Mouse (Mus musculus): ENCODE measurements around the gene Nol4l. TPM values are rescaled to one million over a fixed set of nuclear protein-coding genes. Genes with fewer than 3 reads are reported as not detected.

The Nol4l gene
- polyA plus RNA-seq (2015; fragmentation: Nextera tagmentation; extraction: Ambion mirVana), result 11.3 and 11.5 TPM in 2 replicates

DNA sequence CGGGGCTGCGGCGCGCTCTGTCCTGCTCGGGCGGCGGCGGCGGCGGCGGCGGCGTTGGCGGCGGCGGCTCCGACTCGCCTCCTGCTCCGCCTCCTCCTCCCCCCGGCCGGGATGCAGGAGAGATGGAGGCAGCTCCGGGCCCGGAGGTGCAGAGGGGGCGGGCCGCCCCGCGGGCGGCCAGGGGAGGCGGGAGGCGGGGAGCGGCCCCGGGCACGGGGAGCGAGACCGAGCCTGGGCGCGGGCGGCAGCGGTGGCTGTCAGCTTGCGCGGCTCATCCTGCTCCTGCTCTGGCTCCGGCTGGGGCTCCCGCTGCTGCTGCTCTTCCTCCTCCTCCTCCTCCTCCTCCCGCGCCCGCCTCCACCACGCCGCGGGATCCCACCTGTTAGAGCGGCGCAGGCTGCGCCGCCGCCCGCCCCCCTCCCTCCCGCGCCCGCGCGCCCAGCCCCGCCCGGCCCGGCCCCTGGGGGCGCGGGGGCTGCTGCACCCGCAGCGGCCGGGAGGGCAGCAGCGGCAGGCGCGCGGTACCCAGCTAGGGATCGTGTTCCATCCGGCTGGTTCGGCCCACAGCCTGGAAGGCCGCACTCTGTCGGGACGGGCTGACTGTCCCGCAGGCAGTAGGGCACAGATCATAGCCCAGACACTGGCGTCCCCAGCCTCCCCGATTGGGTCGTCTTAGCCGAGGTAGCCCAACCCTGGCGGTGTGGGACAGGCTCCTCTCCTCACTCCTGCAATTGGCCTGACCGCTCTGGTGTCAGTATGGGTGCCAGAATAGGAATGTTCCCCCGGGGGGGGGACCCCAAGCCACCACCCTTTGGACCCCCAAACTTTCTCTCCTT, at the start of gene Nol4l:
Gene Nol4l (minus strand): TSS at position 41 of the 836 bp plus-strand sequence.
- no peaks in the 10 kb centered on the region for H3K36me3 ChIP-seq (ENCODE audit: control insufficient read depth, insufficient read depth, low read length)
- H3K27ac ChIP-seq (ENCODE audit: low read length), result peak within 1 kb of the TSS; percentile 66
- H3K4me3 ChIP-seq (replicated peaks; ENCODE audit: low read length), result peak within 1 kb of the TSS; percentile 75
- ATAC-seq (ENCODE audit: insufficient read depth, low FRiP score), result no peak
- peaks cover 28% of the 10 kb centered on the region for H3K4me1 ChIP-seq (ENCODE audit: control insufficient read depth, insufficient read depth, low read length)
- WGBS, result 4% methylated on average over 42 of the region's 86 CpGs
- H3K9me3 ChIP-seq (replicated peaks; ENCODE audit: control insufficient read depth, low read length), result no peaks in the 10 kb centered on the region
- H3K9ac ChIP-seq (ENCODE audit: low read length), result peak within 1 kb of the TSS; percentile 76
- peak within 1 kb of the TSS; percentile 100 for H3K4me2 ChIP-seq (ENCODE audit: low read depth, low read length)
- H3K27me3 ChIP-seq (ENCODE audit: control insufficient read depth, insufficient read depth, low read length), result peaks cover 12% of the 10 kb centered on the region; the same call in 1 of the 2 replicates

DNA sequence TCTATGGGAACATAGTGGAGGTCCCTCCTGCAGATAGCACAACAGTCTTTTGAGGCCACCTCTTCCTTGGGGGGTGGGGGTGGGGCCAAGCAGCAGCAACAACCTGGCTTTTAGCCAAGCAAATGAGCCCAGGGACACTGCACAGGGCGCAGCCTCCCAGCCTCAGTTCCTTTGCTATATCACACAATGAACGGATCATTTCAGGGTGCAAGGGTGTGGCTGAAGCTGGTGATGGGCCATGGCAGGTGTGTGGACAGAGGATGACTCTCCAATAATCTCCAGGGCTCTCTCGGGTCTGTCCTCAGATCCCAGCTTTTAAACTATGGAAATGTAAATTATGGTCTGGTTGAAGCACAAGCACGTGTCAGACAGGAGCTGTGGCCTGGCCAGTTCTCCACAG, 47.4 kb upstream of the Nol4l start:
- WGBS, result 41% methylated on average over 4 of the region's 4 CpGs
- Histone ChIP-seq H3K4me3 (replicated peaks; ENCODE audit: low read length) (no peak overlapping the region), H3K9ac (ENCODE audit: low read length) (no peak overlapping the region), H3K27me3 (ENCODE audit: control insufficient read depth, insufficient read depth, low read length) (no peaks in the 10 kb centered on the region), H3K36me3 (ENCODE audit: control insufficient read depth, insufficient read depth, low read length) (no peaks in the 10 kb centered on the region), H3K27ac (ENCODE audit: low read length) (no peak overlapping the region), H3K4me1 (ENCODE audit: control insufficient read depth, insufficient read depth, low read length) (no peaks in the 10 kb centered on the region), H3K4me2 (ENCODE audit: low read depth, low read length) (no peak overlapping the region), H3K9me3 (replicated peaks; ENCODE audit: control insufficient read depth, low read length) (no peaks in the 10 kb centered on the region)
- no peak for ATAC-seq (ENCODE audit: insufficient read depth, low FRiP score)

DNA sequence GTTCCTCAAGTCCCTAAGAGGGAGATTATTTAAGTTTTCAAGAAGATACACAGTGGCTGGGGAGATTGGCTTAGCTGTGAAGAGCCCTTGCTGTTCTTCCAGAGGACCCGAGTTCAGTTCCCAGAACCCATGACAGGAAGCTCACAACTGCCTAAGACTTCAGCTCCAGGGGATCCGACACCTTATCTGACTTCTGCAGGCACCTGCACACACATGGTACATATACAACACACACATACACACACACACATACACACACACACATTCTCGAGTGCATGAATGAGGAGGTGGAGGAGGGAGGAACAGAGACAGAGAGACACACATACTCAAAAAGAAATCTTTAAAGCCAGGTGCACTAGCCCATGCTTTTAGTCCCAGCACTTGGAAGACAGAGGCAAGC, 46.4 kb upstream of the Nol4l start:
- WGBS, result 62% methylated on average over 3 of the region's 3 CpGs
- no peaks in the 10 kb centered on the region for H3K36me3 ChIP-seq (ENCODE audit: control insufficient read depth, insufficient read depth, low read length)
- no peak overlapping the region for H3K4me3 ChIP-seq (replicated peaks; ENCODE audit: low read length)
- H3K9ac ChIP-seq (ENCODE audit: low read length), result no peak overlapping the region
- H3K27ac ChIP-seq (ENCODE audit: low read length), result no peak overlapping the region
- no peaks in the 10 kb centered on the region for H3K27me3 ChIP-seq (ENCODE audit: control insufficient read depth, insufficient read depth, low read length)
- H3K4me2 ChIP-seq (ENCODE audit: low read depth, low read length), result no peak overlapping the region
- no peaks in the 10 kb centered on the region for H3K9me3 ChIP-seq (replicated peaks; ENCODE audit: control insufficient read depth, low read length)
- ATAC-seq (ENCODE audit: insufficient read depth, low FRiP score), result no peak
- H3K4me1 ChIP-seq (ENCODE audit: control insufficient read depth, insufficient read depth, low read length), result no peaks in the 10 kb centered on the region

DNA sequence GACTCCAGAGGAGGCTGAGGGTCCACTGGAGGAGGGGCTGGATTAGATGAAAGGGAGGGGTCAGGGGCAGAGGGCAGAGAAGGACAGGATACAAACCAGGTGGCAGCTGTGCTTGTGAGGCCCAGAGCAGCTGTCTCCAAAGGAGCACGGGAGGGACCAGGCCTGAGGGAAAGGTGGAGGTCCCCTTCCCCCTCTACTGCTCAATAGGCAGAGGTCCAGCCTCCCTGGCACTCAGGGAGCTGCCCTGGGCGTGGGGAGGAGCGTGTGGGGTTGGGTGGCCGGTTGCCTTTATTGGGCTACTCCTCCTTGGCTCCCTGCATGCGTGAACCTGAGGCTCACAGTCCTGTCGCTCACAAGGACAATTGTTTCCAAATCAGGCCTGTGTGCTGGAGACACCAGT, 45.8 kb upstream of the Nol4l start:
- no peak overlapping the region for H3K27ac ChIP-seq (ENCODE audit: low read length)
- H3K9me3 ChIP-seq (replicated peaks; ENCODE audit: control insufficient read depth, low read length), result no peaks in the 10 kb centered on the region
- 45% methylated on average over 6 of the region's 6 CpGs for WGBS
- H3K27me3 ChIP-seq (ENCODE audit: control insufficient read depth, insufficient read depth, low read length), result no peaks in the 10 kb centered on the region
- no peaks in the 10 kb centered on the region for H3K36me3 ChIP-seq (ENCODE audit: control insufficient read depth, insufficient read depth, low read length)
- no peaks in the 10 kb centered on the region for H3K4me1 ChIP-seq (ENCODE audit: control insufficient read depth, insufficient read depth, low read length)
- H3K9ac ChIP-seq (ENCODE audit: low read length), result no peak overlapping the region
- ATAC-seq (ENCODE audit: insufficient read depth, low FRiP score), result no peak
- H3K4me2 ChIP-seq (ENCODE audit: low read depth, low read length), result no peak overlapping the region
- no peak overlapping the region for H3K4me3 ChIP-seq (replicated peaks; ENCODE audit: low read length)

DNA sequence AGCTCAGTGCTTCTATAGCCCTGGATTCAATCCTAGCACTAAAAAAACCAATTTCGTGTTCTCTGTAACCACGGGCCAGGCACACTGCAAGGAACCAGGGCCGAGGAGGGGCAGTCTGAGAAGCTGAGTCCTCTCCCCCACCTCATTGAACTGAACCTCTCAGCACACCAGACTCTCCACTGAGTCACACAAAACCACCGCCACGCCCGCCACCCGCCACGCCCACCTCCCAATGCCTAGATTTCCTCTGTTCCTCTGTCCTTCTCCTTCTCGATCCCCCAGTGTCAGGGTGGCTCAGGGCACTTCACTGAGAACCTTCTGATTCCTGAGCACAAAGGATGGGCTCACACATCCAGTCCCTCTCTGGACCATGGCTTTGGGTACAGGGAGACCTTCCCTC, 43.3 kb upstream of the Nol4l start:
- Histone ChIP-seq H3K4me2 (ENCODE audit: low read depth, low read length) (no peak overlapping the region), H3K9me3 (replicated peaks; ENCODE audit: control insufficient read depth, low read length) (no peaks in the 10 kb centered on the region), H3K27me3 (ENCODE audit: control insufficient read depth, insufficient read depth, low read length) (no peaks in the 10 kb centered on the region), H3K36me3 (ENCODE audit: control insufficient read depth, insufficient read depth, low read length) (no peaks in the 10 kb centered on the region), H3K27ac (ENCODE audit: low read length) (no peak overlapping the region), H3K4me3 (replicated peaks; ENCODE audit: low read length) (no peak overlapping the region), H3K4me1 (ENCODE audit: control insufficient read depth, insufficient read depth, low read length) (no peaks in the 10 kb centered on the region), H3K9ac (ENCODE audit: low read length) (no peak overlapping the region)
- no peak for ATAC-seq (ENCODE audit: insufficient read depth, low FRiP score)
- WGBS, result 76% methylated on average over 9 of the region's 9 CpGs

DNA sequence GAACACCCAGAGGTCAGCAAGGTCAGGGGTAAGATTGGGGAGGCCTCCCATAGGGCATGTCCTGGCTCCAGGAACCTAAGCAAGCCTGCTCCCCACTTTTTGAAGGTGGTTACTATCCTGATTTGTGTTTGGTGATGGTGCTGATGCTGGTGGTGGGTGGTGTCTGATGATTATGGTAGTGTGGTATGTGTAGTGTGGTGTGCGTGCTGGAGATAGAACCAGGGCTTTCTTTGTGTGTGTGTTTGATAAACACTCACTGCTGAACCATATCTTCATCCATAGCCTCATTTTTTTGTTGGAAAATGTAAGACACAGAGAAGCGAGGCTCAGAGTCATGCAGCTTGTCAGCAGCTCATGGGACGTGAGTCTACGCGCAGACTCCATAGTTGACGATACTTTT, 38.8 kb upstream of the Nol4l start:
- Histone ChIP-seq H3K27me3 (ENCODE audit: control insufficient read depth, insufficient read depth, low read length) (no peaks in the 10 kb centered on the region), H3K36me3 (ENCODE audit: control insufficient read depth, insufficient read depth, low read length) (no peaks in the 10 kb centered on the region), H3K9me3 (replicated peaks; ENCODE audit: control insufficient read depth, low read length) (no peaks in the 10 kb centered on the region), H3K4me3 (replicated peaks; ENCODE audit: low read length) (no peak overlapping the region), H3K4me2 (ENCODE audit: low read depth, low read length) (no peak overlapping the region), H3K4me1 (ENCODE audit: control insufficient read depth, insufficient read depth, low read length) (no peaks in the 10 kb centered on the region), H3K9ac (ENCODE audit: low read length) (no peak overlapping the region), H3K27ac (ENCODE audit: low read length) (no peak overlapping the region)
- no peak for ATAC-seq (ENCODE audit: insufficient read depth, low FRiP score)
- WGBS, result 88% methylated on average over 6 of the region's 6 CpGs

DNA sequence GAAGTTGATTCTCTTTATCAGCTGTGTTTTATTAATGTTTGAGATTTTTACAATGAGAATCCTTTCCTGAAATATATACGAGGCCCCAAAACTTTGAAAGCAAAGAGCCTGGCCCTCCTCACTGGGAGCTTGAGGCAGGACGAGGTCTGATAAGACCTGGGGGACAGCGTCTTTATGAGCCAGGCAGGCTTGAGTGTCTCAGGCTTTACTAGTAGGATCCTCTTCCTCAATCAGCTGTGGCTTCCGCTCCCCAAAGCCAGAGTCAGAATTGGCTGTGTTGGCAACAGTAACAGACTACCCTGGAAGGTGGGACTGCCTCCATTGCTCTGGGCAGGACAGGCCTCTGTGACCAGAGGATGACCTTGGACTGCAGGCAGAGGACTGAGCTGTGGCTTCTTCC, 38.2 kb upstream of the Nol4l start:
- 65% methylated on average over 4 of the region's 4 CpGs for WGBS
- H3K36me3 ChIP-seq (ENCODE audit: control insufficient read depth, insufficient read depth, low read length), result no peaks in the 10 kb centered on the region
- no peaks in the 10 kb centered on the region for H3K27me3 ChIP-seq (ENCODE audit: control insufficient read depth, insufficient read depth, low read length)
- no peak overlapping the region for H3K27ac ChIP-seq (ENCODE audit: low read length)
- no peak overlapping the region for H3K4me3 ChIP-seq (replicated peaks; ENCODE audit: low read length)
- no peak overlapping the region for H3K9ac ChIP-seq (ENCODE audit: low read length)
- no peak for ATAC-seq (ENCODE audit: insufficient read depth, low FRiP score)
- H3K9me3 ChIP-seq (replicated peaks; ENCODE audit: control insufficient read depth, low read length), result no peaks in the 10 kb centered on the region
- H3K4me1 ChIP-seq (ENCODE audit: control insufficient read depth, insufficient read depth, low read length), result no peaks in the 10 kb centered on the region
- no peak overlapping the region for H3K4me2 ChIP-seq (ENCODE audit: low read depth, low read length)

DNA sequence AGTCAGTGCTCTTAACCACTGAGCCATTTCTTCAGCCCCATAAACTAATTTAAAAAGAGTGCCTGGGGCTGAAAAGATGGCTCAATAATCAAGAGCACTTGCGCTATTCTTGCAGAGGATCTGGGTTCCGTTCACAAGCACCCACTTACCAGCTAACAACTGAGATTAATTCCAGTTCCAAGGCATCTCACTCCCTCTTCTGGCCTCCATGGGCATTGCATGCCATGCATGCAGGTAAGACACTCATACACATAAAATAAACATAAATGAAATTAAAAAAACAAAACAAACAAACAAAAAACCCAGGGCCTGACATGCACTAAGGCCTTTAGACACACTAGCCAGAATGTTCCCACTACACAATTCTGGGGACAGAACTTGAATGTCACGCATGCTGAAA, 34.6 kb upstream of the Nol4l start:
- Histone ChIP-seq H3K9ac (ENCODE audit: low read length) (no peak overlapping the region), H3K4me3 (replicated peaks; ENCODE audit: low read length) (no peak overlapping the region)
- WGBS, result 80% methylated on average over 3 of the region's 3 CpGs

DNA sequence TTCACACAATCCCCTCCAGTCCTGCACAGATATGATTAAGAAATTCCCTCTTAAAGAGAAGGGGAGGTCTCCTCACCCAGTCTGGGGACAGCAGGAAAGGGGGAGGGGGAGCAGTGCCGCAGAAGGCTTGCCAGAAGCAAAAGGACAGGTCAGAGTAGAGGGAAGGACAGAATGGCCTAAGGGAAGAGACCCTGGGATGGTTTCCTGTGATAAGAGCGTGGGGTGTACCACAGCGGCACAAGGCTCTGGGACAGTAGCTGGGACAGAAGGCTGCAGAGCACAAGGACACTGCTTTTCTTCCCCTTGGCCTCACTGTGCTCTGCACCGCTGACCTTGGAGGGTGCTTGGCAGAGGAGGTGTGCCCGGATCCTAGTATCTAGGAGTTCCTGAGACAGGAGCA, 31.8 kb upstream of the Nol4l start:
- ATAC-seq (ENCODE audit: insufficient read depth, low FRiP score), result 0 out of 2 replicates have a peak, but pooled peaks have one; percentile 8
- H3K27ac ChIP-seq (ENCODE audit: low read length), result peak overlapping the region; percentile 74
- H3K9ac ChIP-seq (ENCODE audit: low read length), result peak overlapping the region; percentile 71
- H3K4me1 ChIP-seq (ENCODE audit: control insufficient read depth, insufficient read depth, low read length), result peaks cover 15% of the 10 kb centered on the region
- WGBS, result 32% methylated on average over 5 of the region's 5 CpGs
- no peaks in the 10 kb centered on the region for H3K36me3 ChIP-seq (ENCODE audit: control insufficient read depth, insufficient read depth, low read length)
- H3K9me3 ChIP-seq (replicated peaks; ENCODE audit: control insufficient read depth, low read length), result no peaks in the 10 kb centered on the region
- H3K27me3 ChIP-seq (ENCODE audit: control insufficient read depth, insufficient read depth, low read length), result no peaks in the 10 kb centered on the region
- H3K4me3 ChIP-seq (replicated peaks; ENCODE audit: low read length), result no peak overlapping the region
- H3K4me2 ChIP-seq (ENCODE audit: low read depth, low read length), result peak overlapping the region; percentile 52

More for the DNA sequence above, 34.6 kb upstream of the Nol4l start:
- H3K4me1 ChIP-seq (ENCODE audit: control insufficient read depth, insufficient read depth, low read length), result peaks cover 15% of the 10 kb centered on the region
- no peak for ATAC-seq (ENCODE audit: insufficient read depth, low FRiP score)
- H3K27me3 ChIP-seq (ENCODE audit: control insufficient read depth, insufficient read depth, low read length), result no peaks in the 10 kb centered on the region
- no peaks in the 10 kb centered on the region for H3K9me3 ChIP-seq (replicated peaks; ENCODE audit: control insufficient read depth, low read length)
- no peak overlapping the region for H3K4me2 ChIP-seq (ENCODE audit: low read depth, low read length)
- H3K36me3 ChIP-seq (ENCODE audit: control insufficient read depth, insufficient read depth, low read length), result no peaks in the 10 kb centered on the region
- H3K27ac ChIP-seq (ENCODE audit: low read length), result no peak overlapping the region

All from stomach, embryonic 16.5 days (tissue).